In the genomic region with DNA sequence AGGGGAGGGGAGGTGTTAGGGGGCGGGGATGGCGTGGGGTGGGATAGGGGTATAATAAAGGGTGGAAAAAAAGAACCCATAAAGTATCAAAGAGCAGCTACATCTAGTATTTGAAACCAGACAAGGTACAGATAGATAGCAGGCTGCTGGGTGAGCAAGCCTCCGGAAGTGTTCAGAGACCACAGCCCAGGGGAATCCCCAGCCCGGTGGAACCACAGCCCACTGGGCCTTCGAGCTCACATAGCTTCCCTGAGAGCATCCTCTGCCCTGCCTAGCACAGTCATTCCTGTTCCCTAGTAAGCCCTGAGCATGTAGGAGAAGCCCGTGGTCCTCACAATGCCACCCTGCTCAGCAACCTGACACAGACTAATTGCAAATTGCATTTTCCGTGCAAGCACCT, we compare ENCODE assay signal across 17 mouse cellular contexts. TPM values are rescaled to one million over a fixed set of nuclear protein-coding genes. Genes with fewer than 3 reads are reported as not detected.
DNase-seq lines count a peak whose midpoint lies in the region; ATAC-seq and TF ChIP-seq lines count a peak whose summit lies in the region.
"Had no signal": no experiment of that assay in that cellular context is flagged by ENCODE, and none has a peak within 500 bp of the region (broad histone marks: within the 10 kb centered on the region; RNA-seq: fewer than 3 reads in every experiment).

No protein-coding gene starts in this region.

- no peak for TF ChIP-seq CTCF in thymus, adult 2 months (IDR thresholded peaks at IDR 0.05; ENCODE audit: borderline replicate concordance, control insufficient read depth, extremely low read depth, insufficient read depth, low read length, poor library complexity)
- no peak for TF ChIP-seq CTCF in forebrain, postnatal 0 days (IDR thresholded peaks at IDR 0.05; ENCODE audit: low read depth)

- intact Hi-C loops in heart, postnatal 14 days (cut with DNase I) = no loop called here

- H3K27ac ChIP-seq in thymus, adult 2 months (ENCODE audit: control insufficient read depth, insufficient read depth, low read length) = no peak overlapping the region
- no peak overlapping the region for H3K27ac ChIP-seq in hindbrain, embryonic 14.5 days
- no peak overlapping the region for H3K27ac ChIP-seq in forebrain, postnatal 0 days (ENCODE audit: low read depth, low read length)
- H3K27ac ChIP-seq: embryonic facial prominence, embryonic 13.5 days; forebrain, embryonic 10.5 days; heart, embryonic 13.5 days had no signal

- H3K4me3 ChIP-seq in thymus, adult 2 months (ENCODE audit: control insufficient read depth, insufficient read depth, low read length) = no peak overlapping the region
- H3K4me3 ChIP-seq in hindbrain, embryonic 14.5 days (replicated peaks; ENCODE audit: low read length) = no peak overlapping the region
- no peak overlapping the region for H3K4me3 ChIP-seq in forebrain, postnatal 0 days (ENCODE audit: low read depth, low read length)
- H3K4me3 ChIP-seq: embryonic facial prominence, embryonic 13.5 days; forebrain, embryonic 10.5 days; heart, embryonic 13.5 days had no signal

- TF ChIP-seq POLR2A in thymus, adult 2 months (IDR thresholded peaks at IDR 0.05; ENCODE audit: control insufficient read depth, extremely low read depth, insufficient read depth, low read length, poor library complexity) = no peak

- no peaks in the 10 kb centered on the region for H3K36me3 ChIP-seq in thymus, adult 2 months (ENCODE audit: control insufficient read depth, insufficient read depth, low read length)
- peaks cover 90% of the 10 kb centered on the region for H3K36me3 ChIP-seq in hindbrain, embryonic 14.5 days (replicated peaks; ENCODE audit: control insufficient read depth, insufficient read depth)
- H3K36me3 ChIP-seq in forebrain, postnatal 0 days (ENCODE audit: insufficient read depth) = peaks cover 85% of the 10 kb centered on the region

- H3K27me3 ChIP-seq in thymus, adult 2 months (ENCODE audit: control insufficient read depth, insufficient read depth, low read length) = no peaks in the 10 kb centered on the region
- H3K27me3 ChIP-seq in hindbrain, embryonic 14.5 days (ENCODE audit: control insufficient read depth, insufficient read depth, low read length) = no peaks in the 10 kb centered on the region
- H3K27me3 ChIP-seq in forebrain, postnatal 0 days (ENCODE audit: insufficient read depth, low read length) = no peaks in the 10 kb centered on the region
- H3K27me3 ChIP-seq: embryonic facial prominence, embryonic 13.5 days; heart, embryonic 13.5 days; Patski had no signal

- no peak for ATAC-seq in hindbrain, embryonic 14.5 days (ENCODE audit: low FRiP score)
- no peak for ATAC-seq in forebrain, postnatal 0 days
- ATAC-seq: intestine, embryonic 16.5 days; Patski had no signal

- 4% methylated on average over 7 of the region's 7 CpGs for WGBS in thymus, adult 2 months
- WGBS in hindbrain, embryonic 14.5 days = 93% methylated on average over 7 of the region's 7 CpGs
- 91% methylated on average over 7 of the region's 7 CpGs for WGBS in forebrain, postnatal 0 days

- H3K9me3 ChIP-seq in hindbrain, embryonic 14.5 days (ENCODE audit: control insufficient read depth, low read length) = no peaks in the 10 kb centered on the region
- no peaks in the 10 kb centered on the region for H3K9me3 ChIP-seq in forebrain, postnatal 0 days (ENCODE audit: low read length)
- H3K9me3 ChIP-seq: embryonic facial prominence, embryonic 13.5 days; forebrain, embryonic 10.5 days; heart, embryonic 13.5 days had no signal

- H3K4me1 ChIP-seq in thymus, adult 2 months (replicated peaks; ENCODE audit: control insufficient read depth, insufficient read depth, low read length) = peaks cover 29% of the 10 kb centered on the region
- H3K4me1 ChIP-seq in hindbrain, embryonic 14.5 days (replicated peaks; ENCODE audit: control insufficient read depth, insufficient read depth, low read length) = no peaks in the 10 kb centered on the region
- no peaks in the 10 kb centered on the region for H3K4me1 ChIP-seq in forebrain, postnatal 0 days (ENCODE audit: insufficient read depth)
- H3K4me1 ChIP-seq: embryonic facial prominence, embryonic 13.5 days; forebrain, embryonic 10.5 days had no signal

- no peak overlapping the region for H3K4me2 ChIP-seq in hindbrain, embryonic 14.5 days (replicated peaks)
- H3K4me2 ChIP-seq in forebrain, postnatal 0 days (ENCODE audit: low read depth) = no peak overlapping the region
- H3K4me2 ChIP-seq: embryonic facial prominence, embryonic 13.5 days; heart, embryonic 13.5 days had no signal

- no peak overlapping the region for H3K9ac ChIP-seq in hindbrain, embryonic 14.5 days
- no peak overlapping the region for H3K9ac ChIP-seq in forebrain, postnatal 0 days
- H3K9ac ChIP-seq: embryonic facial prominence, embryonic 13.5 days; heart, embryonic 13.5 days had no signal

- peak; percentile 12 for DNase-seq in A20 (ENCODE audit: low read depth, low spot score)
- DNase-seq in CD8-positive naive resting alpha-beta T cell, adult 2 months (ENCODE audit: low read depth in 2 of 2, low spot score in 2 of 2) = peak; percentile 71
- peak; percentile 74 for DNase-seq in naive thymus-derived CD4-positive, alpha-beta T cell, adult 2 months (ENCODE audit: low read depth)
- peak; percentile 64 for DNase-seq in thymus, adult 2 months
- DNase-seq in hindbrain, embryonic 14.5 days (ENCODE audit: low spot score) = no peak
- no peak for DNase-seq in heart, postnatal 14 days
- DNase-seq in forebrain, postnatal 0 days = no peak
- DNase-seq: cerebellum, adult 11-12 months; gastrocnemius, postnatal 36 days; kidney, postnatal 14 days; layer of hippocampus, adult 9-11 months; liver had no signal

RNA-seq across cellular contexts. Expression of gene Cttn, which starts 26.0 kb away (rescaled TPM):
- polyA plus RNA-seq in thymus, adult 2 months (2012; rRNA removed) = 17.6 and 22.0 TPM in 2 replicates
- polyA plus RNA-seq in hindbrain, embryonic 14.5 days (2014; fragmentation: Nextera tagmentation; extraction: Ambion mirVana) = 165 and 174 TPM in 2 replicates
- 10 to 100 TPM; 46.5 to 47.0 TPM for total RNA-seq in heart, postnatal 14 days (2021)
- 109 and 132 TPM in 2 replicates for total RNA-seq in forebrain, postnatal 0 days (2014; rRNA removed)
- polyA plus RNA-seq in forebrain, postnatal 0 days (2015; fragmentation: Nextera tagmentation; extraction: Ambion mirVana) = 143 and 164 TPM in 2 replicates

Comparison
In these comparisons a context has a peak if more than half of its experiments do, and no peak if none do; other contexts are left out.
1. DNase-seq: peak in A20 (single experiment), CD8-positive naive resting alpha-beta T cell, adult 2 months (2 of 2), naive thymus-derived CD4-positive, alpha-beta T cell, adult 2 months (single experiment) and thymus, adult 2 months (single experiment); none in hindbrain, embryonic 14.5 days (single experiment), heart, postnatal 14 days (0 of 2) and forebrain, postnatal 0 days (single experiment).